Mouse (Mus musculus) embryonic facial prominence, embryonic 15.5 days (tissue): ENCODE measurements around the gene Adamts7. TPM values are rescaled to one million over a fixed set of nuclear protein-coding genes. Genes with fewer than 3 reads are reported as not detected.

Experiments
- ATAC-seq: fragments of 200-750 bp; cut with Nextera tagmentation; 2 replicates; pipeline ENCODE4 v1.8.0; 2017; ENCODE audit warnings: low read depth, moderate TSS enrichment; ENCODE audit not compliant: insufficient number of reproducible peaks, low FRiP score, low TSS enrichment
- H3K27ac ChIP-seq: fragments of 300-500 bp; sonication (generic); replicated peaks from 2 replicates; pipeline ENCODE4 v1.5.1; 2015; ENCODE audit warnings: mild to moderate bottlenecking, inconsistent platforms
- H3K27me3 ChIP-seq: fragments of 300-500 bp; sonication (generic); 2 replicates; pipeline ENCODE4 v1.6.1; 2015; ENCODE audit warnings: inconsistent platforms
- H3K36me3 ChIP-seq: fragments of 300-500 bp; sonication (generic); 2 replicates; pipeline ENCODE4 v1.6.1; 2015; ENCODE audit warnings: mild to moderate bottlenecking, inconsistent platforms
- H3K4me1 ChIP-seq: fragments of 300-500 bp; sonication (generic); 2 replicates; pipeline ENCODE4 v1.6.1; 2015; ENCODE audit warnings: inconsistent platforms
- H3K4me2 ChIP-seq: fragments of 300-500 bp; sonication (generic); replicated peaks from 2 replicates; pipeline ENCODE4 v1.6.1; 2015; ENCODE audit warnings: mild to moderate bottlenecking, inconsistent platforms
- H3K4me3 ChIP-seq: fragments of 300-500 bp; sonication (generic); replicated peaks from 2 replicates; pipeline ENCODE4 v1.5.1; 2015; ENCODE audit warnings: mild to moderate bottlenecking, inconsistent platforms
- H3K9ac ChIP-seq: fragments of 300-500 bp; sonication (generic); 2 replicates; pipeline ENCODE4 v1.6.1; 2015; ENCODE audit warnings: inconsistent platforms
- H3K9me3 ChIP-seq: fragments of 300-500 bp; sonication (generic); replicated peaks from 2 replicates; pipeline ENCODE4 v1.6.1; 2016; ENCODE audit warnings: inconsistent platforms
- WGBS: fragments of 180-500 bp; shearing (Covaris S2); methylation state at CpG from one replicate; pipeline ENCODE4 v1.1.7; 2015; 5-methylcytosine and 5-hydroxymethylcytosine counted together
- polyA plus RNA-seq: library from polyadenylated mRNA; unstranded; fragments of >200 nt; fragmentation: Nextera tagmentation; extraction: Ambion mirVana; gene quantifications from 2 replicates; pipeline ENCODE4 v1.2.1, GENCODE M21; 2015

Adamts7 gene
- 14.7 and 15.6 TPM in 2 replicates for polyA plus RNA-seq

DNA sequence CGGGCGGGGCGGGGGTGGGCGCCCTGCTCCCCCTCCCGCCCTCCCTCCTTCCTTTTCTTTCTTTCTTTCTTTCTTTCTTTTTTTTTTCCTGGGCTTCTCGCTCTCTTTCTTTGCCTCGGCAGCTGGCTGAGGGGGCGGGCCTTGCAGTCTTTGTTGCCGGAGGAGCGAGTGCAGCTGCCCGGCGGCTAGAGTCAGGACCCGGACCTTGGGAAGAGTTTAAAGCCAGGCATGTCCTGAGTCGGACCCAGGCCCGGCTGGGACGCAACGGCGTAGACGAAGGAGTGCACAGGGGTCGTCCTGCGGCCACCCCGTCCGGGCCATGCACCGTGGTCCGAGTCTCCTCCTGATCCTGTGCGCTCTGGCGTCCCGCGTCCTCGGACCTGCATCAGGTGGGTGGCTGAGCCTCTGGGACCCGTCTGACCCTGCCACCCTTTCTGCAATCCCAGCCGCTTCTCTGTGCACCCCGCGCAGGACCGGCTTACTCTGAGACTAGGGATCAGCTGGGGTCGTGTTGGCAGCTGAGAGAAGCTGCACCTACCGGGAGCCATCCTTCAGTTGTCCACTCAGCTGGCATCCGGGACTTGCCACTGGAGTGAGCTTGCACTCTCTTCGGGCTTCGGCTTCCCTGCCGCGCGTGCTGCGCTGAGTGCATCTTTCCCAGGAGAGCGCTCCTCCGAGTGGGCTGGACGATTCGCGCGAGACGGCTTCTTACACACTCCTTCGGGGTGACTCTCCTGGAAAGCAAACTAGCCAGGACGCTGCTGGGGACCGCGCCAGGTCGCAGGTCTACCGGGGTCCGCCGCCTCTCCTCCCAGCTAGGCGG, at the start of gene Adamts7:
Adamts7 (plus strand) TSS at position 144 of the 823 bp plus-strand sequence.
- Histone ChIP-seq H3K27me3 (no peaks in the 10 kb centered on the region), H3K9me3 (no peaks in the 10 kb centered on the region), H3K27ac (peak within 1 kb of the TSS; percentile 40), H3K4me3 (peak within 1 kb of the TSS; percentile 50), H3K9ac (peak within 1 kb of the TSS; percentile 57), H3K36me3 (no peaks in the 10 kb centered on the region), H3K4me2 (peak within 1 kb of the TSS; percentile 90), H3K4me1 (peaks cover 11% of the 10 kb centered on the region)
- 0% methylated on average over 59 of the region's 60 CpGs for WGBS
- peak; percentile 63 for ATAC-seq

GRCm38 (mm10) chr9:90113151-90113550, 49.7 kb upstream of the Adamts7 start:
- Histone ChIP-seq H3K36me3 (peaks cover 9% of the 10 kb centered on the region), H3K4me2 (peak overlapping the region; percentile 72), H3K27me3 (no peaks in the 10 kb centered on the region; the same call in 1 of the 2 replicates), H3K9me3 (no peaks in the 10 kb centered on the region), H3K9ac (peak overlapping the region; percentile 91), H3K27ac (peak overlapping the region; percentile 100), H3K4me1 (peaks cover 19% of the 10 kb centered on the region), H3K4me3 (peak overlapping the region; percentile 86)
- no peak for ATAC-seq
- WGBS: 1% methylated on average over 13 of the region's 13 CpGs

DNA sequence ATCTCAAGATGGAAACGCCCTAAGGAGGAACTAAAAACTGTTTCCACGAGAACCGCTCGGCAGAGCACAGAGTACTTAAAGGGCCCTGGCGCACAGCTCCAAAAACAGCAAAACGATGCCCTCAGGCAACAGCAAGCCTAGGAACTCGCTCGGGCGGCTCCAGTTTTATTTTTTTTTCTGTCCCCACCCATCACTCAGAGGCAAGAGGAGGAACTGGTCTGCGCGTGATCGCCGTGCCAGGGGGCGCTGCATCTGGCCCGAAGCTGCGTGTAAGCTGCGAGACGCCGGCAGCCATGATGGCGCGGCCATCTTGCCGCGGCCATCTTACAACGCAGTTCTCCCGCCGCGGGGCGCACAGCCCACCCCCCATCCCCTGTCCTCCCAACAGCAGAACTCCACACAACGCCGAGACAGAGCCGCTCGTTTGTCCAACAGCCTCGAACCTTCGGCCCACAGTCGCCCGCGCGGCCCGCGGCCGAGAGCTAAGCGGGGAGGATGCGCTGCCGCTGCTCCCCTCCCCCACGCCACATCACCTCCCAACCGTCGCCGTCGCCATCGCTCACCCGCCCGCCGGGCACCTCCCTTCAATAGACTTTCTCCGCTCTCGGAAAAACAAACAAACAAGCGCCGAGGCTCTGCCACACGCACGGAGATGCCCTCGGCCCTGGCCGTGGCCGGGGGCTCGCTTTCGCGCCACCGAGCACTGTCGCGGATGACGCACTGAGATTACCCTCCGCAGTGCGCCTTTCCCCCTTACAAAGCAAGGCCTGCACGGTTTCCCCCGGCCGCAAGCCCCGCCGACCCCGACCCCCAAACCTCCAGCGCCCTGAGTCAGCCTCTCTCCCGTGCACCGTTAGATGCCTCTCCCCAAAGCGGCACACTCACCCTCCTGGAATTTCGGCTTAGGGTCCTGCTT, 49.0 kb upstream of the Adamts7 start:
- Histone ChIP-seq H3K36me3 (peaks cover 6% of the 10 kb centered on the region; the same call in 1 of the 2 replicates), H3K27ac (peak overlapping the region; percentile 100), H3K4me2 (peak overlapping the region; percentile 72), H3K4me1 (peaks cover 19% of the 10 kb centered on the region), H3K4me3 (peak overlapping the region; percentile 86), H3K9me3 (no peaks in the 10 kb centered on the region), H3K9ac (peak overlapping the region; percentile 91), H3K27me3 (no peaks in the 10 kb centered on the region; the same call in 1 of the 2 replicates)
- peak; percentile 81 for ATAC-seq
- WGBS: under 1% methylated on average over 82 of the region's 82 CpGs

DNA sequence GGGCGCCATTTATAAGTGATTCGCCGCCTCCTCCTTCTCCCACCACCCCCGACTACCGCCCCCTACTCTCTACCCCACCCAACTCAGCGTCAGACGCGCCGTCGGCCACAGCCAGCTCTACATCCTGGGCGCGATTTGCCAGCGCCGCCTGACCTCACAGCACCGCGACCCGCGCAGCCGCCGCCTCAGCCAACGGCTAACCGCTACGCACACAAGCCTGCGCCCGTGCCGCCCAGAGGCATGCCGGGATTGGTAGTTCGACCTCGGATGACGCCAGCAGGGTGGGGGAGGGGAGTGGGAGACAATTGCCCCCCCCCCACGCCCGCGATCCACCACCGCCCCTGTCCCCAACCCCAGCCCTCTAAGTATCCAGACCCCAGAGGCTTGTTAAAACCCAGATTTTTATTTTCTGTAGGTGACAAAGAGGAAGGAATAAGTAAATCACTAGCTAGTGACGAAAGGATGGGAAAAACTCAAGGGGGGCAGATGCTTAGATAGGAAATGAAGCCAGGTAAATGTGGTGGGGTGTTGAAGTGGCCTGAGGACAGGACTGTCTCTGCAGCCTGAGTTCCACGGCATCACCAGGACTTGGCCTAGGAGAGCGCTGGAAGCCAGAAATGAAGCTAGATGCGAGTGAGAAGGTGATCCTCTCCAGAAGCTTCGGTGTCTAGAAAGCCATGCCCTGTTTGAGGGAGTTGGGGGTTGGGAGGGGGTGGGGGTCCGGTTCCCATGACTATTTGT, 48.1 kb upstream of the Adamts7 start, which contains the start of gene Morf4l1:
Morf4l1 (minus strand) TSS at position 208 of the 741 bp plus-strand sequence.
- Histone ChIP-seq H3K4me2 (peak within 1 kb of the TSS; percentile 73), H3K27me3 (no peaks in the 10 kb centered on the region; the same call in 1 of the 2 replicates), H3K27ac (peak within 1 kb of the TSS; percentile 100), H3K4me1 (peaks cover 19% of the 10 kb centered on the region), H3K36me3 (no peaks in the 10 kb centered on the region), H3K9me3 (no peaks in the 10 kb centered on the region), H3K4me3 (peak within 1 kb of the TSS; percentile 86), H3K9ac (peak within 1 kb of the TSS; percentile 91)
- peak; percentile 99 for ATAC-seq
- under 1% methylated on average over 40 of the region's 40 CpGs for WGBS

DNA sequence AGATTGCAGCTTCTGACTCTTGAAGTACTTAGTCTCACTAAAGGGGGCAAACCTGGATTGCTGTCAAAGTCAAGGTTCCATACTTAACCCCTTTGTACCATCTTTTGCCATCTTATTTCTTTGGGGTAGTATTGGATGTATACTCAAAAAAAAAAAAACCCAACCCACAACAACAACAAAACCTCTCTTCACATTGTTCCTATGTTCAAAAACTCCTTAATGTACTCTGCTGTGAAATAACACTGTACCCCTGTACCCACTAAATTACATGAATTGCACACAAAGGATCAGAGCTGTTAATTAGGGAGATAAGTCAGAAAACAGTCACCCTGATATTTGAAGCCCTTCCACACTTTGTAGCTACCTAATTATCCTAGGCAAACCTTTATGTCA, 47.6 kb upstream of the Adamts7 start:
- Histone ChIP-seq H3K4me2 (peak overlapping the region; percentile 73), H3K9ac (no peak overlapping the region), H3K4me1 (peaks cover 19% of the 10 kb centered on the region), H3K27me3 (no peaks in the 10 kb centered on the region; the same call in 1 of the 2 replicates), H3K4me3 (peak overlapping the region; percentile 86), H3K27ac (no peak overlapping the region), H3K9me3 (no peaks in the 10 kb centered on the region), H3K36me3 (no peaks in the 10 kb centered on the region)
- ATAC-seq: no peak

GRCm38 (mm10) chr9:90117234-90117633, 45.6 kb upstream of the Adamts7 start:
- Histone ChIP-seq H3K4me2 (no peak overlapping the region), H3K9ac (no peak overlapping the region), H3K27me3 (no peaks in the 10 kb centered on the region; the same call in 1 of the 2 replicates), H3K36me3 (no peaks in the 10 kb centered on the region), H3K4me3 (no peak overlapping the region), H3K4me1 (peaks cover 11% of the 10 kb centered on the region), H3K27ac (no peak overlapping the region), H3K9me3 (no peaks in the 10 kb centered on the region)
- ATAC-seq: no peak

- WGBS: 80% methylated on average over 4 of the region's 4 CpGs
- no peaks in the 10 kb centered on the region for H3K36me3 ChIP-seq
- ATAC-seq: no peak
- H3K4me2 ChIP-seq: no peak overlapping the region
- H3K27me3 ChIP-seq: no peaks in the 10 kb centered on the region; the same call in 1 of the 2 replicates
- no peaks in the 10 kb centered on the region for H3K9me3 ChIP-seq
- H3K9ac ChIP-seq: no peak overlapping the region
- H3K27ac ChIP-seq: no peak overlapping the region
- H3K4me3 ChIP-seq: no peak overlapping the region
- peaks cover 13% of the 10 kb centered on the region; the same call in 1 of the 2 replicates for H3K4me1 ChIP-seq
Observed at GRCm38 (mm10) chr9:90122246-90122740, 40.6 kb upstream of the Adamts7 start.

- WGBS: 31% methylated on average over 11 of the region's 11 CpGs
- Histone ChIP-seq H3K4me1 (peaks cover 13% of the 10 kb centered on the region; the same call in 1 of the 2 replicates), H3K27me3 (no peaks in the 10 kb centered on the region; the same call in 1 of the 2 replicates), H3K4me3 (no peak overlapping the region), H3K36me3 (no peaks in the 10 kb centered on the region), H3K27ac (no peak overlapping the region), H3K9me3 (no peaks in the 10 kb centered on the region), H3K4me2 (no peak overlapping the region), H3K9ac (no peak overlapping the region)
- no peak for ATAC-seq
Observed at GRCm38 (mm10) chr9:90124156-90124872, 38.6 kb upstream of the Adamts7 start.

DNA sequence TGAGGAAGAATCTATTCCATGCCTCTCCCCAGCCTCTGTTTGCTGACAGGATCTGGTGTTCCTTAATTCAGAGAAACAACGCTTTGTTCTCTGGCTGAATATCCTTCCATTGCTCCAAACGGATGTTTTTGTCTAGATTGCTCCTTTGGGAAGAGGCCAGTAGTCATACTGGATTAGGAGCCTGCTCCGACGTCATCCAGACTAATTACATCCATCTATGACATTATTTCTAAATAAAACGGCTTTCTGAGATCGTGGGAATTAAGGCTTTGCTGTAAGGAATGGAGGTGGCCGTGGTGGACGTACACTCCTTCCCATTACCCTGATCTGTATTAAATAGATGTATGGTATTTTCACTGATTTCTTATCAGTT, 38.0 kb upstream of the Adamts7 start:
- Histone ChIP-seq H3K36me3 (no peaks in the 10 kb centered on the region), H3K9ac (no peak overlapping the region), H3K4me3 (no peak overlapping the region), H3K27me3 (no peaks in the 10 kb centered on the region; the same call in 1 of the 2 replicates), H3K9me3 (no peaks in the 10 kb centered on the region), H3K4me1 (peaks cover 13% of the 10 kb centered on the region; the same call in 1 of the 2 replicates), H3K27ac (no peak overlapping the region), H3K4me2 (no peak overlapping the region)
- 30% methylated on average over 8 of the region's 8 CpGs for WGBS
- ATAC-seq: no peak
